Mouse (Mus musculus) liver, postnatal 0 days (tissue): ENCODE results near the gene Zfp160.

Source experiments
- CTCF ChIP-seq: sonication (generic); IDR thresholded peaks from 2 replicates; pipeline ENCODE4 v1.5.1; 2016; ENCODE audit warnings: antibody characterized with exemption, low read depth
- EP300 ChIP-seq: IDR thresholded peaks from 2 replicates; pipeline ENCODE4 v1.6.1; 2016; ENCODE audit warnings: antibody characterized with exemption, low read depth, mild to moderate bottlenecking

- TF ChIP-seq CTCF, result no peak
- no peak for TF ChIP-seq EP300
These were observed 15.0 kb upstream of the Zfp160 start for GRCm38 (mm10) chr17:20993716-20994115.
